Mouse (Mus musculus) cerebellum, postnatal 4 days (tissue): Measurements from ENCODE around the gene Ccdc182.
A peak's percentile ranks its signal among the peaks of the same experiment; 100 is the strongest.

Experiments
- DNase-seq, 2 experiments: peaks; one replicate each; pipeline ENCODE4 v3.0.0; 2022; ENCODE audit warnings: low spot score in 2 of 2, mixed read lengths in 1 of 2

The Ccdc182 gene

GRCm38 (mm10) chr11:88280426-88280836 is 13.4 kb upstream of the Ccdc182 start:
- no peak for DNase-seq

GRCm38 (mm10) chr11:88281428-88282119 is 12.3 kb upstream of the Ccdc182 start:
- no peak for DNase-seq

GRCm38 (mm10) chr11:88282516-88282915 is 11.3 kb upstream of the Ccdc182 start:
- no peak for DNase-seq

- no peak for DNase-seq
These were observed 7.8 kb upstream of the Ccdc182 start for GRCm38 (mm10) chr11:88286019-88286418.

GRCm38 (mm10) chr11:88288400-88288799 is 5.5 kb upstream of the Ccdc182 start:
- peak in 1 of 2 experiments; percentile 78 for DNase-seq

GRCm38 (mm10) chr11:88288805-88289340 is 5.0 kb upstream of the Ccdc182 start:
- DNase-seq: peak in 1 of 2 experiments; percentile 73

- DNase-seq: no peak
These were observed 2.6 kb upstream of the Ccdc182 start for GRCm38 (mm10) chr11:88291245-88291644.

- DNase-seq: no peak
These were observed 2.2 kb upstream of the Ccdc182 start for GRCm38 (mm10) chr11:88291688-88292087.

GRCm38 (mm10) chr11:88294394-88294710 is 494 bp downstream of the Ccdc182 start:
- DNase-seq: no peak

GRCm38 (mm10) chr11:88295298-88295697 is 1.4 kb downstream of the Ccdc182 start:
- DNase-seq: no peak

- DNase-seq: no peak
These were observed 3.7 kb downstream of the Ccdc182 start for GRCm38 (mm10) chr11:88297526-88297925.

- no peak for DNase-seq
These were observed 5.5 kb downstream of the Ccdc182 start for GRCm38 (mm10) chr11:88299345-88299744.

- DNase-seq: no peak
These were observed 7.8 kb downstream of the Ccdc182 start for GRCm38 (mm10) chr11:88301619-88302018.

- no peak for DNase-seq
These were observed 11.9 kb downstream of the Ccdc182 start for GRCm38 (mm10) chr11:88305759-88306158.

- DNase-seq: no peak
These were observed 14.0 kb downstream of the Ccdc182 start for GRCm38 (mm10) chr11:88307616-88308543.

- no peak for DNase-seq
These were observed 15.3 kb downstream of the Ccdc182 start for GRCm38 (mm10) chr11:88309059-88309700.

- DNase-seq: no peak
These were observed 16.9 kb downstream of the Ccdc182 start for GRCm38 (mm10) chr11:88310773-88311172.

GRCm38 (mm10) chr11:88311606-88312005 is 17.7 kb downstream of the Ccdc182 start:
- DNase-seq: no peak

GRCm38 (mm10) chr11:88313512-88313911 is 19.7 kb downstream of the Ccdc182 start:
- no peak for DNase-seq

GRCm38 (mm10) chr11:88314471-88314870 is 20.6 kb downstream of the Ccdc182 start:
- no peak for DNase-seq

GRCm38 (mm10) chr11:88315393-88315792 is 21.5 kb downstream of the Ccdc182 start:
- no peak for DNase-seq

GRCm38 (mm10) chr11:88318850-88319249 is 25.0 kb downstream of the Ccdc182 start:
- no peak for DNase-seq
